15 mouse cellular contexts compared by ENCODE assay signal in genomic region chr15:11097967-11098702, GRCm38 (mm10). TPM values are rescaled to one million over a fixed set of nuclear protein-coding genes. Genes with fewer than 3 reads are reported as not detected.
A peak's percentile ranks its signal among the peaks of the same experiment; 100 is the strongest.
DNase-seq lines count a peak whose midpoint lies in the region; ATAC-seq and TF ChIP-seq lines count a peak whose summit lies in the region.
"Had no signal": no experiment of that assay in that cellular context is flagged by ENCODE, and none has a peak within 500 bp of the region (broad histone marks: within the 10 kb centered on the region; RNA-seq: fewer than 3 reads in every experiment).

No protein-coding gene starts in this region.

- no peak for TF ChIP-seq EP300 in stomach, postnatal 0 days (optimal IDR thresholded peaks at IDR 0.05)

- no peaks in the 10 kb centered on the region for H3K27me3 ChIP-seq in kidney, embryonic 14.5 days (ENCODE audit: control insufficient read depth, insufficient read depth, low read length)
- H3K27me3 ChIP-seq in embryonic facial prominence, embryonic 11.5 days (ENCODE audit: control insufficient read depth, insufficient read depth, low read length) = no peaks in the 10 kb centered on the region
- no peaks in the 10 kb centered on the region for H3K27me3 ChIP-seq in hindbrain, embryonic 14.5 days (ENCODE audit: control insufficient read depth, insufficient read depth, low read length)
- H3K27me3 ChIP-seq in midbrain, embryonic 10.5 days (ENCODE audit: low read depth, poor library complexity, severe bottlenecking) = no peaks in the 10 kb centered on the region
- no peaks in the 10 kb centered on the region for H3K27me3 ChIP-seq in stomach, postnatal 0 days (ENCODE audit: control insufficient read depth, insufficient read depth, low read length)

- H3K36me3 ChIP-seq in kidney, embryonic 14.5 days (ENCODE audit: control insufficient read depth, insufficient read depth, low read length) = no peaks in the 10 kb centered on the region
- H3K36me3 ChIP-seq in embryonic facial prominence, embryonic 11.5 days (replicated peaks; ENCODE audit: control insufficient read depth, insufficient read depth, low read depth, low read length) = no peaks in the 10 kb centered on the region
- H3K36me3 ChIP-seq in hindbrain, embryonic 14.5 days (replicated peaks; ENCODE audit: control insufficient read depth, insufficient read depth) = no peaks in the 10 kb centered on the region
- H3K36me3 ChIP-seq in midbrain, embryonic 10.5 days = no peaks in the 10 kb centered on the region
- no peaks in the 10 kb centered on the region for H3K36me3 ChIP-seq in stomach, postnatal 0 days (ENCODE audit: control insufficient read depth, insufficient read depth, low read length)
- H3K36me3 ChIP-seq: G1E; heart, embryonic 10.5 days had no signal

- ATAC-seq in kidney, embryonic 14.5 days (ENCODE audit: low FRiP score, low TSS enrichment) = peak; percentile 87
- ATAC-seq in embryonic facial prominence, embryonic 11.5 days (replicated peaks; ENCODE audit: insufficient number of reproducible peaks, low FRiP score, low TSS enrichment, low read depth) = peak; percentile 80
- no peak for ATAC-seq in hindbrain, embryonic 14.5 days (ENCODE audit: low FRiP score)
- ATAC-seq in stomach, postnatal 0 days (ENCODE audit: low FRiP score, low TSS enrichment) = no peak
- ATAC-seq: intestine, postnatal 0 days; liver, postnatal 0 days had no signal

- H3K9me3 ChIP-seq in kidney, embryonic 14.5 days (ENCODE audit: control insufficient read depth, low read length) = no peaks in the 10 kb centered on the region
- H3K9me3 ChIP-seq in embryonic facial prominence, embryonic 11.5 days (replicated peaks; ENCODE audit: control insufficient read depth, low read length) = no peaks in the 10 kb centered on the region
- no peaks in the 10 kb centered on the region for H3K9me3 ChIP-seq in hindbrain, embryonic 14.5 days (ENCODE audit: control insufficient read depth, low read length)
- H3K9me3 ChIP-seq in midbrain, embryonic 10.5 days (replicated peaks) = no peaks in the 10 kb centered on the region
- H3K9me3 ChIP-seq in stomach, postnatal 0 days (ENCODE audit: control insufficient read depth, low read length) = no peaks in the 10 kb centered on the region
- H3K9me3 ChIP-seq: G1E; heart, embryonic 10.5 days had no signal

- no peak for DNase-seq in kidney, adult 8-10 months
- peak; percentile 59 for DNase-seq in embryonic facial prominence, embryonic 11.5 days (ENCODE audit: low spot score)
- no peak for DNase-seq in hindbrain, embryonic 14.5 days (ENCODE audit: low spot score)
- DNase-seq in neural tube, embryonic 10.5 days (ENCODE audit: extremely low spot score, low spot score) = peak; percentile 24
- no peak for DNase-seq in midbrain, embryonic 10.5 days (ENCODE audit: low spot score)
- no peak for DNase-seq in stomach, postnatal 0 days (ENCODE audit: low spot score)
- DNase-seq in urinary bladder, postnatal 36 days (ENCODE audit: low spot score in 2 of 2) = no peak
- DNase-seq: adrenal gland, postnatal 25 days; liver, postnatal 0 days had no signal

- no peak overlapping the region for H3K4me2 ChIP-seq in kidney, embryonic 14.5 days (replicated peaks; ENCODE audit: low read depth, low read length)
- no peak overlapping the region for H3K4me2 ChIP-seq in embryonic facial prominence, embryonic 11.5 days (ENCODE audit: low read depth, low read length)
- no peak overlapping the region for H3K4me2 ChIP-seq in hindbrain, embryonic 14.5 days (replicated peaks)
- no peak overlapping the region for H3K4me2 ChIP-seq in stomach, postnatal 0 days (replicated peaks; ENCODE audit: low read depth)

- no peak overlapping the region for H3K27ac ChIP-seq in kidney, embryonic 14.5 days (ENCODE audit: low read depth, low read length)
- no peak overlapping the region; the same call in 1 of the 2 replicates for H3K27ac ChIP-seq in embryonic facial prominence, embryonic 11.5 days (replicated peaks; ENCODE audit: low read depth, low read length)
- 0 out of 2 replicates have a peak overlapping the region, but pooled peaks have one; percentile 51 for H3K27ac ChIP-seq in hindbrain, embryonic 14.5 days
- H3K27ac ChIP-seq in midbrain, embryonic 10.5 days (replicated peaks) = no peak overlapping the region
- H3K27ac ChIP-seq in stomach, postnatal 0 days (replicated peaks) = no peak overlapping the region
- H3K27ac ChIP-seq: heart, embryonic 10.5 days; layer of hippocampus, adult 2 months; macrophage had no signal

- H3K4me3 ChIP-seq in kidney, embryonic 14.5 days (ENCODE audit: low read length) = no peak overlapping the region
- H3K4me3 ChIP-seq in embryonic facial prominence, embryonic 11.5 days (ENCODE audit: low read depth, low read length) = no peak overlapping the region
- no peak overlapping the region for H3K4me3 ChIP-seq in hindbrain, embryonic 14.5 days (replicated peaks; ENCODE audit: low read length)
- H3K4me3 ChIP-seq in midbrain, embryonic 10.5 days = no peak overlapping the region
- H3K4me3 ChIP-seq in stomach, postnatal 0 days (ENCODE audit: low read depth, low read length) = no peak overlapping the region
- H3K4me3 ChIP-seq: heart, embryonic 10.5 days; layer of hippocampus, adult 2 months had no signal

- no peak overlapping the region for H3K9ac ChIP-seq in kidney, embryonic 14.5 days (ENCODE audit: low read depth, low read length)
- no peak overlapping the region for H3K9ac ChIP-seq in embryonic facial prominence, embryonic 11.5 days (replicated peaks; ENCODE audit: low read length)
- no peak overlapping the region for H3K9ac ChIP-seq in hindbrain, embryonic 14.5 days
- H3K9ac ChIP-seq in stomach, postnatal 0 days (ENCODE audit: low read length) = no peak overlapping the region
- H3K9ac ChIP-seq: liver, postnatal 0 days had no signal

- TF ChIP-seq CTCF in stomach, postnatal 0 days (IDR thresholded peaks at IDR 0.05; ENCODE audit: low read depth) = no peak

- WGBS in kidney, embryonic 14.5 days = 25% methylated on average over 4 of the region's 4 CpGs
- WGBS in embryonic facial prominence, embryonic 11.5 days = 41% methylated on average over 4 of the region's 4 CpGs
- WGBS in hindbrain, embryonic 14.5 days = 67% methylated on average over 4 of the region's 4 CpGs
- WGBS in midbrain, embryonic 10.5 days = 71% methylated on average over 4 of the region's 4 CpGs
- 51% methylated on average over 4 of the region's 4 CpGs for WGBS in stomach, postnatal 0 days

- peaks cover 3% of the 10 kb centered on the region; the same call in 1 of the 2 replicates for H3K4me1 ChIP-seq in kidney, embryonic 14.5 days (ENCODE audit: control insufficient read depth, insufficient read depth, low read length)
- H3K4me1 ChIP-seq in embryonic facial prominence, embryonic 11.5 days (ENCODE audit: control insufficient read depth, insufficient read depth, low read length) = no peaks in the 10 kb centered on the region
- H3K4me1 ChIP-seq in hindbrain, embryonic 14.5 days (replicated peaks; ENCODE audit: control insufficient read depth, insufficient read depth, low read length) = no peaks in the 10 kb centered on the region; the same call in 1 of the 2 replicates
- peaks cover 18% of the 10 kb centered on the region; the same call in 1 of the 2 replicates for H3K4me1 ChIP-seq in midbrain, embryonic 10.5 days
- H3K4me1 ChIP-seq in stomach, postnatal 0 days (replicated peaks; ENCODE audit: control insufficient read depth, insufficient read depth) = no peaks in the 10 kb centered on the region
- H3K4me1 ChIP-seq: heart, embryonic 10.5 days had no signal

RNA-seq across cellular contexts. Expression of gene Adamts12, which starts 33.5 kb away (rescaled TPM):
- polyA plus RNA-seq in kidney, embryonic 14.5 days (2014; fragmentation: Nextera tagmentation; extraction: Ambion mirVana) = 5.0 and 5.1 TPM in 2 replicates
- polyA plus RNA-seq in embryonic facial prominence, embryonic 11.5 days (2014; fragmentation: Nextera tagmentation; extraction: Ambion mirVana) = 1.7 and 2.0 TPM in 2 replicates
- polyA plus RNA-seq in hindbrain, embryonic 14.5 days (2014; fragmentation: Nextera tagmentation; extraction: Ambion mirVana) = 2.0 and 3.1 TPM in 2 replicates
- 1.7 and 2.0 TPM in 2 replicates for polyA plus RNA-seq in midbrain, embryonic 10.5 days (2016; fragmentation: Nextera tagmentation; extraction: Ambion mirVana)
- 0.62 and 1.0 TPM in 2 replicates for polyA plus RNA-seq in stomach, postnatal 0 days (2015; fragmentation: Nextera tagmentation; extraction: Ambion mirVana)
- polyA plus RNA-seq: G1E had no signal

Comparison
In these comparisons a context has a peak if more than half of its experiments do, and no peak if none do; other contexts are left out.
1. ATAC-seq: peak in kidney, embryonic 14.5 days (single experiment) and embryonic facial prominence, embryonic 11.5 days (single experiment); none in hindbrain, embryonic 14.5 days (single experiment) and stomach, postnatal 0 days (single experiment).
2. DNase-seq: peak in embryonic facial prominence, embryonic 11.5 days (single experiment) and neural tube, embryonic 10.5 days (single experiment); none in kidney, adult 8-10 months (0 of 2), hindbrain, embryonic 14.5 days (single experiment), midbrain, embryonic 10.5 days (single experiment), stomach, postnatal 0 days (single experiment) and urinary bladder, postnatal 36 days (0 of 2).